Mouse (Mus musculus) lung, embryonic 14.5 days (tissue): ENCODE measurements around the gene C1qtnf4. TPM values are rescaled to one million over a fixed set of nuclear protein-coding genes. Genes with fewer than 3 reads are reported as not detected.
A peak's percentile ranks its signal among the peaks of the same experiment; 100 is the strongest.

Experiments
- ATAC-seq: fragments of 200-750 bp; cut with Nextera tagmentation; 2 replicates; pipeline ENCODE4 v1.8.0; 2017; ENCODE audit warnings: mild to moderate bottlenecking, moderate TSS enrichment, moderate library complexity; ENCODE audit not compliant: insufficient read depth
- DNase-seq: peaks from one replicate; pipeline ENCODE4 v3.0.0-alpha.2; 2015
- H3K27ac ChIP-seq: fragments of 300-500 bp; sonication (generic); 2 replicates; pipeline ENCODE4 v1.5.1; 2014; ENCODE audit warnings: low read depth, mild to moderate bottlenecking, moderate library complexity
- H3K27me3 ChIP-seq: fragments of 300-500 bp; sonication (generic); 2 replicates; pipeline ENCODE4 v1.6.1; 2014; ENCODE audit warnings: low read length, control low read depth; ENCODE audit not compliant: insufficient read depth
- H3K36me3 ChIP-seq: fragments of 300-500 bp; sonication (generic); 2 replicates; pipeline ENCODE4 v1.6.1; 2014; ENCODE audit warnings: control low read depth; ENCODE audit not compliant: insufficient read depth
- H3K4me1 ChIP-seq: fragments of 300-500 bp; sonication (generic); 2 replicates; pipeline ENCODE4 v1.6.1; 2014; ENCODE audit warnings: antibody characterized with exemption, control low read depth; ENCODE audit not compliant: insufficient read depth
- H3K4me2 ChIP-seq: fragments of 300-500 bp; sonication (generic); 2 replicates; pipeline ENCODE4 v1.6.1; 2014; ENCODE audit warnings: mild to moderate bottlenecking
- H3K4me3 ChIP-seq: fragments of 300-500 bp; sonication (generic); 2 replicates; pipeline ENCODE4 v1.5.1; 2014; ENCODE audit warnings: low read depth, low read length
- H3K9ac ChIP-seq: fragments of 300-500 bp; sonication (generic); 2 replicates; pipeline ENCODE4 v1.6.1; 2014
- H3K9me3 ChIP-seq: fragments of 300-500 bp; sonication (generic); 2 replicates; pipeline ENCODE4 v1.6.1; 2016; ENCODE audit warnings: low read depth, low read length, control low read depth
- CTCF ChIP-seq: IDR thresholded peaks from 2 replicates; pipeline ENCODE4 v1.5.1; 2016; ENCODE audit warnings: antibody characterized with exemption, low read depth
- WGBS: fragments of 180-500 bp; shearing (Covaris S2); extraction: QIAGEN DNeasy Blood & Tissue Kit; methylation state at CpG from one replicate; pipeline ENCODE4 v1.1.7; 2014; 5-methylcytosine and 5-hydroxymethylcytosine counted together
- polyA plus RNA-seq: library from polyadenylated mRNA; unstranded; fragments of >200 nt; fragmentation: Nextera tagmentation; extraction: Ambion mirVana; gene quantifications from 2 replicates; pipeline ENCODE4 v1.2.1, GENCODE M21; 2014

Gene C1qtnf4
- polyA plus RNA-seq, 1 experiment from 2014 or later: 3.1 TPM

DNA sequence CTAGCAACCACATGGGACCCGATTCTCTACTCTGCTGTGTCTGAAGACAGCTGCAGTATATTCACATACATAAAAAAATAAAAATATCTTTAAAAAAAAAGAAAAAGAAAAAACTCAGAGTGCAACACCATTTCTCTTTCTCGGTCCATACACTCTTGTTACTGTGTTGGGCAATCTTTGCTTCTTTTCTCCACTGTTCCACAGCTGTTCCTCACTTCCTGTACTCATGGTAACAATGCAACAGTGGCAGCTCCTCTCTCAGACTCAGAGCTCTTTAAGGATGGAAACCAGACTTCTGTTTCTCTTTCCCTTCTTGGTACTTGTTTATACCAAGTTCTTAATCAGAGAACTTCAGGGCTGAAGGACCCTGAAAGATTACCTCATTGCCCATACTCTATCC lies 17.7 kb downstream of the C1qtnf4 start:
- H3K4me3 ChIP-seq: peak overlapping the region; percentile 93
- peak overlapping the region; percentile 95 for H3K9ac ChIP-seq
- 74% methylated on average over 2 of the region's 2 CpGs for WGBS
- peak overlapping the region; percentile 74 for H3K4me2 ChIP-seq
- no peak for TF ChIP-seq CTCF
- H3K36me3 ChIP-seq: peaks cover 53% of the 10 kb centered on the region
- no peaks in the 10 kb centered on the region for H3K27me3 ChIP-seq
- no peaks in the 10 kb centered on the region for H3K9me3 ChIP-seq
- H3K4me1 ChIP-seq: peaks cover 5% of the 10 kb centered on the region; the same call in 1 of the 2 replicates
- no peak overlapping the region for H3K27ac ChIP-seq
- DNase-seq (peak; percentile 25), ATAC-seq (no peak)

DNA sequence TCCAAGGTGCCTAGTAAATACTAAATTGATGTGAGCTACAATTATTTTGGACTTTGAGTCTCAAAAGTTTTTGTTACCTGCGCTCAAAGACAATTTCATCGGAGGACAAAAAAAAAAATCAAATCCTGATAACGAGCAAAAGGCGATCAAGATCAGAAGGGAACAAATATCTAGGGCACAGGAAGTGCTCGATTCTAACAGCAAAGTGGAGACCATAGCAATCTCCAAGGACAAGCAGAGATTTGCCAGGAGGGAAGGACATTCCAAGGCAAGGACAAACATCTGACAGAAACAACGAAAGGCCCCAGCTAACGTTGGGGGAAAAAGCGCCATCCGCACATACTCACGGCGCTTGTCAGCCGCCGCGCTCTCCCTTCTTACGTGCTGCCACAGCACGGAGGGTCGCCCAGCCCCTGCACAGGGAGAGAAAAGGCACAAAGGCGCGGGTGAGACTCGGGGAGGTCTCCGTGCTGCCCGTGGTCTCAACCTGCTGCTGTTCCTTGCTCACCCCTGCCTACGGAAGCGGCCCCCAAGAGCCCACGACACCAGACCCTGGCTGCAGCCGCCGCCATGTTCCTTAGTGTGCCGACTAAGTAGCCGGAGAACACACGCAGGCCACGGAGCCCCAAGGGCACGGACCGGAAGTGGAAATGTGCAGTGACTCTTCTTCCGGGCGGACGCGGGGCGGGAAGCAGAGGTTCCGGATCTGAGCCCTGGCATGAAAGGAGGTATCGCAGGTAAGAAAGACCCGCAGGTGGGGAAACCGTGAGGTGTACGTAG lies 18.6 kb downstream of the C1qtnf4 start, which contains the start of the genes Kbtbd4 and Ndufs3:
Kbtbd4 (plus strand) TSS at position 665 of the 780 bp plus-strand sequence.
Ndufs3 (minus strand) TSS at position 752 of the 780 bp plus-strand sequence.
- peak within 1 kb of the TSS; percentile 95 for H3K27ac ChIP-seq
- peaks cover 5% of the 10 kb centered on the region; the same call in 1 of the 2 replicates for H3K4me1 ChIP-seq
- H3K4me2 ChIP-seq: peak within 1 kb of the TSS; percentile 74
- H3K27me3 ChIP-seq: no peaks in the 10 kb centered on the region
- WGBS: under 1% methylated on average over 43 of the region's 43 CpGs
- TF ChIP-seq CTCF: no peak
- DNase-seq (peak; percentile 96), ATAC-seq (peak; percentile 95)
- H3K4me3 ChIP-seq: peak within 1 kb of the TSS; percentile 93
- peaks cover 54% of the 10 kb centered on the region for H3K36me3 ChIP-seq
- no peaks in the 10 kb centered on the region for H3K9me3 ChIP-seq
- H3K9ac ChIP-seq: peak within 1 kb of the TSS; percentile 95

DNA sequence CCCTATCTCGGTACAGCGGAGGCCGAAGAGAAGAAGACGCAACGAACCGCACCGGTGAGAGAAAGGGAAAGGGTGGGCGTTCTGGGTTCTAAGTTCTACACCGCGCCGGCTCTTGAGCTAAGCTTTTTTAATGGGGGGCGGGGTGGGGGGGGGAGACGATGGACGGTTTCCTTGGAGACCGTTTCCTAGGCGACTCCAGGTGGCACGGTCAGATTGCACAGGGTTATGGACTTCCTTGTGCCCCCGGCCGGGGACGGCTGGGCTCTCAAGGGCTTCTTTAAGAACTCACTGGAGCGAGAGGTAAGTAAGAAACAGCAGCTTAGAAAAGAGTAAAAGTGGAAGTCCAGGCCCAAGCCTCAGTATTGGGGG lies 19.2 kb downstream of the C1qtnf4 start:
- Histone ChIP-seq H3K27me3 (no peaks in the 10 kb centered on the region), H3K27ac (peak overlapping the region; percentile 95), H3K36me3 (peaks cover 59% of the 10 kb centered on the region), H3K4me2 (peak overlapping the region; percentile 74), H3K9ac (peak overlapping the region; percentile 95), H3K4me1 (peaks cover 5% of the 10 kb centered on the region; the same call in 1 of the 2 replicates), H3K4me3 (peak overlapping the region; percentile 93), H3K9me3 (no peaks in the 10 kb centered on the region)
- no peak for DNase-seq
- 0% methylated on average over 21 of the region's 21 CpGs for WGBS
- peak; percentile 71 for ATAC-seq
- no peak for TF ChIP-seq CTCF

DNA sequence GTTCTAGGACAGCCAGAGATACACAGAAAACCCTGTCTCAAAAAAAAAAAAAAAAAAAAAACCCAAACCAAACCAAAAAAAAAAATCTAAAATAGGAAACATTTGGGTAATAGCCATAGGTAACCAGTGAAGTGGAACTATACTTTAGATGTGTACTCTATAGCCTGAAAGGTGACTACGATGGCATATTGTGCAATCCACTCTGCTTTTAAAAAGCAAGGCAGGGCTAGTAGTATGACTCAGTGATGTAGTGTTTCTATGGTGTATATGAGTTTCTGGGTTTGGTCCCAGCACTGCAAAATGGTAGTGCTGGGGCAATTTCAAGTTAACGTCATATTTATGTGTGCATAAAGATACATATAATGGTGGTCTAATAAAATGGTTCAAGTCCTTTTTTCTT lies 21.1 kb downstream of the C1qtnf4 start:
- H3K36me3 ChIP-seq: peaks cover 61% of the 10 kb centered on the region
- H3K27ac ChIP-seq: no peak overlapping the region
- no peak overlapping the region for H3K9ac ChIP-seq
- H3K4me3 ChIP-seq: no peak overlapping the region
- ATAC-seq (no peak), DNase-seq (no peak)
- peaks cover 5% of the 10 kb centered on the region; the same call in 1 of the 2 replicates for H3K4me1 ChIP-seq
- H3K9me3 ChIP-seq: no peaks in the 10 kb centered on the region
- no peak overlapping the region for H3K4me2 ChIP-seq
- no peak for TF ChIP-seq CTCF
- no peaks in the 10 kb centered on the region for H3K27me3 ChIP-seq
- 95% methylated on average over 2 of the region's 2 CpGs for WGBS

DNA sequence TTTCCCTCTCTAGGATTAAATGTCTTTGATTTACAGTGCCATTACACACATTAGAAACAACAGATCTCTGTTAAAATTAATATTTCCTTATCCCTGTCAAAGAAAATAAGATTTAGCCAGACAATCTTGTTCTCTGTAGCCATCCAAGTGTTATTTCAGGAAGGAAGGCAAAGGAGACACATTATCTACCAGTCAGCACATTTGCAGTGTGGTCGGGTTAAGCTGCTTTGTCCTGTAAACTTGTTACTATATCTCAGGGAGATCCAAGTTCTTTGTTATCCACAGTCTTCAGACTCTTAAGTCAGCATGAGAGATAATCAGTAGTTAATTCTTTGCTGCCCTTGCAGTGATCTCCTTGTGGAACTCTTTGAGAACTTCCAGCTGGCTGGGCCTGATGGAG lies 25.2 kb downstream of the C1qtnf4 start:
- Histone ChIP-seq H3K27me3 (no peaks in the 10 kb centered on the region), H3K9me3 (no peaks in the 10 kb centered on the region), H3K4me3 (no peak overlapping the region), H3K36me3 (peaks cover 70% of the 10 kb centered on the region), H3K27ac (no peak overlapping the region), H3K9ac (no peak overlapping the region), H3K4me1 (peaks cover 6% of the 10 kb centered on the region; the same call in 1 of the 2 replicates), H3K4me2 (no peak overlapping the region)
- no peak for TF ChIP-seq CTCF
- ATAC-seq (no peak), DNase-seq (no peak)
- WGBS: 71% methylated on average over 1 of the region's 1 CpGs

DNA sequence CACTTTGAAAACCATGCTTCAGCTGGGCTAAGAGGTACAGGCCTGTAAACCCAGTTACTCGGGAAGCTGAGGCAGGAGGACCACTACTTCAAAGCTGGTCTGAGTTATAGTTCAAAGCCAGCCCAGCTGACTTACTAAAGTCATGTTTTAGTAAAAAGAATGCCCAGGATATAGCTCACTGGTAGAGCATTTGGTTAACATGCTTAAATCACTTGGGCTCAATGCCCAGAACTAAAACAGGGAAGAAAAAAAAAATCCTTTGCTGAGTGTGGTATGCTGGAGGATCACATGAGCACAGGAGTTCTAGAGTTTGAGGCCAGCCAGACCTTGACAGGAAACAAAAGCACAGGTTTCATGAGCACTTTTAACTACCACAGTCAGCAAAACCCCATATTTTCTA lies 26.0 kb downstream of the C1qtnf4 start:
- 73% methylated on average over 1 of the region's 1 CpGs for WGBS
- H3K36me3 ChIP-seq: peaks cover 71% of the 10 kb centered on the region

DNA sequence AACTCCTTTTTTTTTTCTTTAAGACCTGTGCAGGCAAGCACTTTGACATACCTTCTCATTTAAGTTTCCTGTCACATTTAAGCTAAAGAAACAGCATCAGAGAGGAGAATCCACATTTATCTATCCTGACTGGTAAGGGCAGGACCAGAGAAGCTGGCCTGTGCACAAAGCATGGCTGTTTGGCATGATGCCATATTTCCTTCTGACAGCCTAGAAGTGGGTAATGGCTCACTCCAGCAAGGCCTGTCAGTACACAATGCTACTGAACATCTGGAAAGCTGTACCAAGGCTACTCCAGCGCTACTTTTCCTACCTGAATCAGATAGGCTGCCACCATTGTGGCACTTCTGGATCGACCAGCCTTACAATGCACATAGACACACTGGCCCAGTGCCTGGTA lies 28.0 kb downstream of the C1qtnf4 start:
- Histone ChIP-seq H3K36me3 (peaks cover 56% of the 10 kb centered on the region), H3K4me3 (no peak overlapping the region), H3K27ac (no peak overlapping the region), H3K4me2 (no peak overlapping the region), H3K9me3 (no peaks in the 10 kb centered on the region), H3K4me1 (peaks cover 16% of the 10 kb centered on the region; the same call in 1 of the 2 replicates), H3K9ac (peak overlapping the region; percentile 3; the same call in 1 of the 2 replicates), H3K27me3 (no peaks in the 10 kb centered on the region)
- no peak for ATAC-seq
- 61% methylated on average over 2 of the region's 2 CpGs for WGBS
- TF ChIP-seq CTCF: no peak
- DNase-seq: peak; percentile 81

More for the DNA sequence above, 26.0 kb downstream of the C1qtnf4 start:
- Histone ChIP-seq H3K4me3 (no peak overlapping the region), H3K9me3 (no peaks in the 10 kb centered on the region), H3K27ac (no peak overlapping the region), H3K4me1 (peaks cover 14% of the 10 kb centered on the region; the same call in 1 of the 2 replicates), H3K4me2 (no peak overlapping the region), H3K9ac (no peak overlapping the region), H3K27me3 (no peaks in the 10 kb centered on the region)
- ATAC-seq (no peak), DNase-seq (no peak)
- no peak for TF ChIP-seq CTCF
